ENCODE assay signal across 9 mouse cellular contexts in the genomic region with DNA sequence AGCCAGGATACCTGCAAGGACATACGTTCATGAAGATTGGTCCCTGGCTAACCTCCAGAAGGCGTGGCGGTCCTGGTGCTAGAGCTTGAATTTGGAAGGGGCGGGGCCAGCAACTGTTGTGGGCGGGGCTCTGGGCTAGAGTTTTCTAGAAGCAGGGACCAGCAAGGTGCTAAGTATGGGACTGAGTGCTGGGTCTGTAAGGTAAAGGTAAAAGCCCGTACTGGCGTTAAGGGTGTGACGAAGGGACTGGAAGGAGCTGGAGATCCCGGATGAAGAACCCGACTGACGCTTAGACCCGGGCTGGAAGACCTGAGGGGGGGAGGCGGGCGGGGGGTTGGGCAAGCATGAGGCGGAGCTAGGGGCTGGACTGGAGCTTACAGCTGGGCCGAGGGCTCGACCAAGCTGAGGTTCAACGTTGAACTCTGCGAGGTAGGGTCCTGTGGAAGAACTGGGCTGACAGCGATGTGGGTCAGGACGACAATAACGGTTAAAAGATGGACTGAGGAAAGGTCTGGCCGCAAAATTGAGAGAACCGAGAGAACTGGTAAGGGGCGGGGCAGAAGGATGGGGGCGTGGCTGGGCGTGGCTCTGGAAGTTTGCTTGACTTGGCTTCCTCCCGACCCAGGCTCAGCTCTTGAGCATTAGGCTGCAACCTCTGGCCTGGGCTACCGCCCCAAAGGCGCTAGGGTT. TPM values are rescaled to one million over a fixed set of nuclear protein-coding genes. Genes with fewer than 3 reads are reported as not detected.
A peak's percentile ranks its signal among the peaks of the same experiment; 100 is the strongest.
DNase-seq lines count a peak whose midpoint lies in the region; ATAC-seq lines count a peak whose summit lies in the region.
"Had no signal": no experiment of that assay in that cellular context is flagged by ENCODE, and none has a peak within 500 bp of the region (broad histone marks: within the 10 kb centered on the region; RNA-seq: fewer than 3 reads in every experiment).

No protein-coding gene starts in this region.

- H3K27me3 ChIP-seq in embryonic facial prominence, embryonic 15.5 days = no peaks in the 10 kb centered on the region
- no peaks in the 10 kb centered on the region for H3K27me3 ChIP-seq in heart, embryonic 13.5 days (replicated peaks)
- H3K27me3 ChIP-seq in kidney, embryonic 16.5 days (ENCODE audit: insufficient read depth, low read length) = no peaks in the 10 kb centered on the region

- H3K9ac ChIP-seq in embryonic facial prominence, embryonic 15.5 days = 0 out of 2 replicates have a peak overlapping the region, but pooled peaks have one; percentile 9
- peak overlapping the region; percentile 77 for H3K9ac ChIP-seq in heart, embryonic 13.5 days
- peak overlapping the region; percentile 64 for H3K9ac ChIP-seq in kidney, embryonic 16.5 days (replicated peaks; ENCODE audit: low read length)

- peak overlapping the region; percentile 55 for H3K4me3 ChIP-seq in embryonic facial prominence, embryonic 15.5 days (replicated peaks)
- H3K4me3 ChIP-seq in heart, embryonic 13.5 days = peak overlapping the region; percentile 62
- H3K4me3 ChIP-seq in kidney, embryonic 16.5 days (ENCODE audit: low read length) = peak overlapping the region; percentile 61
- H3K4me3 ChIP-seq: myocyte had no signal

- no peaks in the 10 kb centered on the region for H3K9me3 ChIP-seq in embryonic facial prominence, embryonic 15.5 days (replicated peaks)
- no peaks in the 10 kb centered on the region for H3K9me3 ChIP-seq in heart, embryonic 13.5 days
- H3K9me3 ChIP-seq in kidney, embryonic 16.5 days (ENCODE audit: low read length) = no peaks in the 10 kb centered on the region

- peak overlapping the region; percentile 49; the same call in 1 of the 2 replicates for H3K27ac ChIP-seq in embryonic facial prominence, embryonic 15.5 days (replicated peaks)
- H3K27ac ChIP-seq in heart, embryonic 13.5 days (replicated peaks) = peak overlapping the region; percentile 29; the same call in 1 of the 2 replicates
- peak overlapping the region; percentile 58 for H3K27ac ChIP-seq in kidney, embryonic 16.5 days (ENCODE audit: low read length)

- H3K4me1 ChIP-seq in embryonic facial prominence, embryonic 15.5 days = peaks cover 23% of the 10 kb centered on the region
- H3K4me1 ChIP-seq in heart, embryonic 13.5 days = peaks cover 23% of the 10 kb centered on the region
- H3K4me1 ChIP-seq in kidney, embryonic 16.5 days (ENCODE audit: insufficient read depth, low read length) = peaks cover 23% of the 10 kb centered on the region

- peak; percentile 75 for ATAC-seq in embryonic facial prominence, embryonic 15.5 days (ENCODE audit: insufficient number of reproducible peaks, low FRiP score, low TSS enrichment, low read depth)
- peak; percentile 65 for ATAC-seq in heart, embryonic 13.5 days (ENCODE audit: extremely low read depth, insufficient number of reproducible peaks, low FRiP score, low TSS enrichment)
- peak; percentile 75 for ATAC-seq in kidney, embryonic 16.5 days (ENCODE audit: low FRiP score, low TSS enrichment)

- peak; percentile 70 to 71 for DNase-seq in cerebellum, postnatal 10 days
- DNase-seq in cerebellum, adult 11-12 months = no peak
- peak; percentile 88 for DNase-seq in lung, postnatal 36 days
- peak; percentile 76 for DNase-seq in retina, embryonic 14.5 days (ENCODE audit: low spot score)
- DNase-seq in yolk sac, embryonic 10.5 days (ENCODE audit: low spot score) = peak; percentile 89

- WGBS in embryonic facial prominence, embryonic 15.5 days = 2% methylated on average over 30 of the region's 30 CpGs
- WGBS in heart, embryonic 13.5 days = 3% methylated on average over 30 of the region's 30 CpGs
- WGBS in kidney, embryonic 16.5 days = 2% methylated on average over 30 of the region's 30 CpGs

- peak overlapping the region; percentile 81 for H3K4me2 ChIP-seq in embryonic facial prominence, embryonic 15.5 days (replicated peaks)
- peak overlapping the region; percentile 76 for H3K4me2 ChIP-seq in heart, embryonic 13.5 days
- peak overlapping the region; percentile 75 for H3K4me2 ChIP-seq in kidney, embryonic 16.5 days (replicated peaks; ENCODE audit: low read depth, low read length)

- H3K36me3 ChIP-seq in embryonic facial prominence, embryonic 15.5 days = peaks cover 29% of the 10 kb centered on the region
- H3K36me3 ChIP-seq in heart, embryonic 13.5 days = peaks cover 35% of the 10 kb centered on the region
- H3K36me3 ChIP-seq in kidney, embryonic 16.5 days (ENCODE audit: insufficient read depth, low read length) = peaks cover 21% of the 10 kb centered on the region

RNA-seq across cellular contexts. Expression of gene Proca1, which starts 1.4 kb away (rescaled TPM):
- polyA plus RNA-seq in embryonic facial prominence, embryonic 15.5 days (2015; fragmentation: Nextera tagmentation; extraction: Ambion mirVana) = 3.1 and 4.7 TPM in 2 replicates
- 2.2 and 2.9 TPM in 2 replicates for polyA plus RNA-seq in heart, embryonic 13.5 days (2015; fragmentation: Nextera tagmentation; extraction: Ambion mirVana)
- 4.5 and 4.8 TPM in 2 replicates for polyA plus RNA-seq in kidney, embryonic 16.5 days (2015; fragmentation: Nextera tagmentation; extraction: Ambion mirVana)

RNA-seq across cellular contexts. Expression of gene Rab34, which starts 6.3 kb away (rescaled TPM):
- polyA plus RNA-seq in embryonic facial prominence, embryonic 15.5 days (2015; fragmentation: Nextera tagmentation; extraction: Ambion mirVana) = 164 and 171 TPM in 2 replicates
- 57.5 and 60.9 TPM in 2 replicates for polyA plus RNA-seq in heart, embryonic 13.5 days (2015; fragmentation: Nextera tagmentation; extraction: Ambion mirVana)
- polyA plus RNA-seq in kidney, embryonic 16.5 days (2015; fragmentation: Nextera tagmentation; extraction: Ambion mirVana) = 128 and 130 TPM in 2 replicates

RNA-seq across cellular contexts. Expression of gene Rpl23a, which starts 11.2 kb away (rescaled TPM):
- polyA plus RNA-seq in embryonic facial prominence, embryonic 15.5 days (2015; fragmentation: Nextera tagmentation; extraction: Ambion mirVana) = 1,371 and 1,410 TPM in 2 replicates
- polyA plus RNA-seq in heart, embryonic 13.5 days (2015; fragmentation: Nextera tagmentation; extraction: Ambion mirVana) = 833 and 868 TPM in 2 replicates
- 1,090 and 1,147 TPM in 2 replicates for polyA plus RNA-seq in kidney, embryonic 16.5 days (2015; fragmentation: Nextera tagmentation; extraction: Ambion mirVana)

RNA-seq across cellular contexts. Expression of gene Tlcd1, which starts 18.0 kb away (rescaled TPM):
- polyA plus RNA-seq in embryonic facial prominence, embryonic 15.5 days (2015; fragmentation: Nextera tagmentation; extraction: Ambion mirVana) = 30.3 and 32.8 TPM in 2 replicates
- polyA plus RNA-seq in heart, embryonic 13.5 days (2015; fragmentation: Nextera tagmentation; extraction: Ambion mirVana) = 14.3 and 14.7 TPM in 2 replicates
- polyA plus RNA-seq in kidney, embryonic 16.5 days (2015; fragmentation: Nextera tagmentation; extraction: Ambion mirVana) = 35.1 and 36.1 TPM in 2 replicates

RNA-seq across cellular contexts. Expression of gene Nek8, which starts 18.1 kb away (rescaled TPM):
- polyA plus RNA-seq in embryonic facial prominence, embryonic 15.5 days (2015; fragmentation: Nextera tagmentation; extraction: Ambion mirVana) = 17.3 and 18.4 TPM in 2 replicates
- polyA plus RNA-seq in heart, embryonic 13.5 days (2015; fragmentation: Nextera tagmentation; extraction: Ambion mirVana) = 12.7 and 13.2 TPM in 2 replicates
- polyA plus RNA-seq in kidney, embryonic 16.5 days (2015; fragmentation: Nextera tagmentation; extraction: Ambion mirVana) = 27.9 and 29.1 TPM in 2 replicates

Comparison
In these comparisons a context has a peak if more than half of its experiments do, and no peak if none do; other contexts are left out.
1. H3K9ac ChIP-seq: peak in every context shown above with its lines; median percentile 77 in heart, embryonic 13.5 days; 64 in kidney, embryonic 16.5 days; 9 in embryonic facial prominence, embryonic 15.5 days.